Mouse (Mus musculus): ENCODE measurements at regions not wholly inside any gene's neighbourhood (a gene's known extent, or its start where the extent isn't known, plus 50 kb on each side); places are given as distances from the start of the nearest gene placed in this dataset.

GRCm38 (mm10) chr8:10784481-10784880 is 223.8 kb downstream of the Irs2 start:
- Histone ChIP-seq H3K9ac (replicated peaks; ENCODE audit: low read depth, low read length) (no peak overlapping the region), H3K27ac (ENCODE audit: low read depth, low read length) (no peak overlapping the region), H3K4me1 (ENCODE audit: control insufficient read depth, insufficient read depth, low read length) (no peaks in the 10 kb centered on the region), H3K9me3 (ENCODE audit: control insufficient read depth, low read length) (no peaks in the 10 kb centered on the region), H3K27me3 (ENCODE audit: control insufficient read depth, insufficient read depth, low read length) (no peaks in the 10 kb centered on the region), H3K4me3 (ENCODE audit: low read depth, low read length) (no peak overlapping the region), H3K4me2 (ENCODE audit: low read depth, low read length) (no peak overlapping the region), H3K36me3 (ENCODE audit: control insufficient read depth, insufficient read depth, low read length) (no peaks in the 10 kb centered on the region)
- no peak for ATAC-seq (ENCODE audit: low read depth)
- WGBS: 47% methylated on average over 1 of the region's 1 CpGs

GRCm38 (mm10) chr8:10781860-10782259 is 226.4 kb downstream of the Irs2 start:
- WGBS: 96% methylated on average over 6 of the region's 6 CpGs
- Histone ChIP-seq H3K9me3 (ENCODE audit: control insufficient read depth, low read length) (no peaks in the 10 kb centered on the region), H3K27me3 (ENCODE audit: control insufficient read depth, insufficient read depth, low read length) (no peaks in the 10 kb centered on the region), H3K4me1 (ENCODE audit: control insufficient read depth, insufficient read depth, low read length) (no peaks in the 10 kb centered on the region), H3K27ac (ENCODE audit: low read depth, low read length) (no peak overlapping the region), H3K4me2 (ENCODE audit: low read depth, low read length) (no peak overlapping the region), H3K4me3 (ENCODE audit: low read depth, low read length) (no peak overlapping the region), H3K9ac (replicated peaks; ENCODE audit: low read depth, low read length) (no peak overlapping the region), H3K36me3 (ENCODE audit: control insufficient read depth, insufficient read depth, low read length) (no peaks in the 10 kb centered on the region)
- no peak for ATAC-seq (ENCODE audit: low read depth)

- Histone ChIP-seq H3K4me3 (ENCODE audit: low read depth, low read length) (no peak overlapping the region), H3K27ac (ENCODE audit: low read depth, low read length) (no peak overlapping the region), H3K4me1 (ENCODE audit: control insufficient read depth, insufficient read depth, low read length) (no peaks in the 10 kb centered on the region), H3K9ac (replicated peaks; ENCODE audit: low read depth, low read length) (no peak overlapping the region), H3K36me3 (ENCODE audit: control insufficient read depth, insufficient read depth, low read length) (no peaks in the 10 kb centered on the region), H3K4me2 (ENCODE audit: low read depth, low read length) (no peak overlapping the region), H3K9me3 (ENCODE audit: control insufficient read depth, low read length) (no peaks in the 10 kb centered on the region), H3K27me3 (ENCODE audit: control insufficient read depth, insufficient read depth, low read length) (no peaks in the 10 kb centered on the region)
- WGBS: 93% methylated on average over 7 of the region's 7 CpGs
- no peak for ATAC-seq (ENCODE audit: low read depth)
These were observed 228.6 kb downstream of the Irs2 start for GRCm38 (mm10) chr8:10779636-10780035.

- no peak overlapping the region for H3K4me3 ChIP-seq (ENCODE audit: low read depth, low read length)
- no peaks in the 10 kb centered on the region for H3K27me3 ChIP-seq (ENCODE audit: control insufficient read depth, insufficient read depth, low read length)
- H3K36me3 ChIP-seq (ENCODE audit: control insufficient read depth, insufficient read depth, low read length): no peaks in the 10 kb centered on the region
- no peak for ATAC-seq (ENCODE audit: low read depth)
- no peak overlapping the region for H3K27ac ChIP-seq (ENCODE audit: low read depth, low read length)
- no peak overlapping the region for H3K4me2 ChIP-seq (ENCODE audit: low read depth, low read length)
- no peak overlapping the region for H3K9ac ChIP-seq (replicated peaks; ENCODE audit: low read depth, low read length)
- 65% methylated on average over 8 of the region's 8 CpGs for WGBS
- H3K4me1 ChIP-seq (ENCODE audit: control insufficient read depth, insufficient read depth, low read length): no peaks in the 10 kb centered on the region
- H3K9me3 ChIP-seq (ENCODE audit: control insufficient read depth, low read length): no peaks in the 10 kb centered on the region
These were observed 232.9 kb downstream of the Irs2 start for GRCm38 (mm10) chr8:10775202-10776010.

GRCm38 (mm10) chr8:10774778-10775177 is 233.5 kb downstream of the Irs2 start:
- no peaks in the 10 kb centered on the region for H3K36me3 ChIP-seq (ENCODE audit: control insufficient read depth, insufficient read depth, low read length)
- H3K9ac ChIP-seq (replicated peaks; ENCODE audit: low read depth, low read length): no peak overlapping the region

GRCm38 (mm10) chr8:10768181-10768580 is 240.1 kb downstream of the Irs2 start:
- H3K4me1 ChIP-seq (ENCODE audit: control insufficient read depth, insufficient read depth, low read length): no peaks in the 10 kb centered on the region
- no peaks in the 10 kb centered on the region for H3K36me3 ChIP-seq (ENCODE audit: control insufficient read depth, insufficient read depth, low read length)
- H3K9me3 ChIP-seq (ENCODE audit: control insufficient read depth, low read length): no peaks in the 10 kb centered on the region
- WGBS: 60% methylated on average over 4 of the region's 4 CpGs
- H3K27me3 ChIP-seq (ENCODE audit: control insufficient read depth, insufficient read depth, low read length): no peaks in the 10 kb centered on the region
- H3K4me2 ChIP-seq (ENCODE audit: low read depth, low read length): no peak overlapping the region
- no peak overlapping the region for H3K27ac ChIP-seq (ENCODE audit: low read depth, low read length)
- ATAC-seq (ENCODE audit: low read depth): no peak
- no peak overlapping the region for H3K4me3 ChIP-seq (ENCODE audit: low read depth, low read length)
- H3K9ac ChIP-seq (replicated peaks; ENCODE audit: low read depth, low read length): no peak overlapping the region

More at GRCm38 (mm10) chr8:10774778-10775177, 233.5 kb downstream of the Irs2 start:
- H3K27ac ChIP-seq (ENCODE audit: low read depth, low read length): no peak overlapping the region
- no peaks in the 10 kb centered on the region for H3K4me1 ChIP-seq (ENCODE audit: control insufficient read depth, insufficient read depth, low read length)
- 86% methylated on average over 3 of the region's 3 CpGs for WGBS
- H3K4me2 ChIP-seq (ENCODE audit: low read depth, low read length): no peak overlapping the region
- H3K9me3 ChIP-seq (ENCODE audit: control insufficient read depth, low read length): no peaks in the 10 kb centered on the region
- no peaks in the 10 kb centered on the region for H3K27me3 ChIP-seq (ENCODE audit: control insufficient read depth, insufficient read depth, low read length)
- H3K4me3 ChIP-seq (ENCODE audit: low read depth, low read length): no peak overlapping the region
- no peak for ATAC-seq (ENCODE audit: low read depth)

GRCm38 (mm10) chr8:10763907-10764306 is 244.4 kb downstream of the Irs2 start:
- H3K9me3 ChIP-seq (ENCODE audit: control insufficient read depth, low read length): no peaks in the 10 kb centered on the region

GRCm38 (mm10) chr8:10761694-10762305 is 246.5 kb downstream of the Irs2 start:
- peaks cover 19% of the 10 kb centered on the region; the same call in 1 of the 2 replicates for H3K4me1 ChIP-seq (ENCODE audit: control insufficient read depth, insufficient read depth, low read length)
- ATAC-seq (ENCODE audit: low read depth): no peak
- WGBS: 17% methylated on average over 11 of the region's 11 CpGs
- H3K9ac ChIP-seq (replicated peaks; ENCODE audit: low read depth, low read length): no peak overlapping the region
- peak overlapping the region; percentile 75; the same call in 1 of the 2 replicates for H3K27ac ChIP-seq (ENCODE audit: low read depth, low read length)
- H3K27me3 ChIP-seq (ENCODE audit: control insufficient read depth, insufficient read depth, low read length): no peaks in the 10 kb centered on the region
- no peak overlapping the region for H3K4me2 ChIP-seq (ENCODE audit: low read depth, low read length)
- no peak overlapping the region for H3K4me3 ChIP-seq (ENCODE audit: low read depth, low read length)
- no peaks in the 10 kb centered on the region for H3K36me3 ChIP-seq (ENCODE audit: control insufficient read depth, insufficient read depth, low read length)
- H3K9me3 ChIP-seq (ENCODE audit: control insufficient read depth, low read length): no peaks in the 10 kb centered on the region

More at GRCm38 (mm10) chr8:10763907-10764306, 244.4 kb downstream of the Irs2 start:
- ATAC-seq (ENCODE audit: low read depth): no peak
- Histone ChIP-seq H3K4me3 (ENCODE audit: low read depth, low read length) (no peak overlapping the region), H3K9ac (replicated peaks; ENCODE audit: low read depth, low read length) (no peak overlapping the region), H3K27me3 (ENCODE audit: control insufficient read depth, insufficient read depth, low read length) (no peaks in the 10 kb centered on the region), H3K4me1 (ENCODE audit: control insufficient read depth, insufficient read depth, low read length) (peaks cover 19% of the 10 kb centered on the region; the same call in 1 of the 2 replicates), H3K36me3 (ENCODE audit: control insufficient read depth, insufficient read depth, low read length) (no peaks in the 10 kb centered on the region), H3K4me2 (ENCODE audit: low read depth, low read length) (no peak overlapping the region), H3K27ac (ENCODE audit: low read depth, low read length) (no peak overlapping the region)
- WGBS: 85% methylated on average over 2 of the region's 2 CpGs
